Mouse (Mus musculus) small intestine, adult 2 months (tissue): Measurements from ENCODE around the gene Cuta.

Source experiments
- CTCF ChIP-seq: fragments of 200-500 bp; IDR thresholded peaks from 2 replicates; pipeline ENCODE4 v1.5.1; 2012; ENCODE audit warnings: low read depth, mild to moderate bottlenecking, control low read depth, inconsistent platforms, low read length, moderate library complexity, mixed read lengths; ENCODE audit not compliant: insufficient replicate concordance, insufficient read length; ENCODE audit errors: extremely low read depth
- POLR2A ChIP-seq: fragments of 200-500 bp; IDR thresholded peaks from 2 replicates; pipeline ENCODE4 v1.6.1; 2012; ENCODE audit warnings: low read depth, mild to moderate bottlenecking, control low read depth, inconsistent platforms, low read length, moderate library complexity

- TF ChIP-seq CTCF (no peak), POLR2A (no peak)
These were observed 22.3 kb upstream of the Cuta start for GRCm38 (mm10) chr17:26961572-26962240.
